Mouse (Mus musculus): ENCODE results near the gene Chrne. TPM values are rescaled to one million over a fixed set of nuclear protein-coding genes. Genes with fewer than 3 reads are reported as not detected.
"Not testable (repeated sequence)": the region's sequence is repeated elsewhere in the genome, so short reads cannot be mapped to it uniquely, and the experiment has no call there.

The Chrne gene
- polyA plus RNA-seq, 1 experiment = 0.16 TPM

GRCm38 (mm10) chr11:70580921-70581320 is 38.1 kb downstream of the Chrne start:
- TF ChIP-seq POLR2A (IDR thresholded peaks at IDR 0.05; ENCODE audit: borderline replicate concordance, extremely low read depth, insufficient read depth, insufficient read length, poor library complexity, severe bottlenecking) = no peak
- no peak for TF ChIP-seq CTCF (IDR thresholded peaks at IDR 0.05; ENCODE audit: borderline replicate concordance, extremely low read depth, insufficient read depth, insufficient read length)
- DNase-seq (ENCODE audit: low read depth) = no peak

GRCm38 (mm10) chr11:70580358-70580720 is 38.7 kb downstream of the Chrne start:
- TF ChIP-seq CTCF (IDR thresholded peaks at IDR 0.05; ENCODE audit: borderline replicate concordance, extremely low read depth, insufficient read depth, insufficient read length) (no peak), POLR2A (IDR thresholded peaks at IDR 0.05; ENCODE audit: borderline replicate concordance, extremely low read depth, insufficient read depth, insufficient read length, poor library complexity, severe bottlenecking) (no peak)
- DNase-seq (ENCODE audit: low read depth) = no peak

GRCm38 (mm10) chr11:70579710-70580357 is 39.2 kb downstream of the Chrne start:
- DNase-seq (ENCODE audit: low read depth) = no peak
- TF ChIP-seq POLR2A (IDR thresholded peaks at IDR 0.05; ENCODE audit: borderline replicate concordance, extremely low read depth, insufficient read depth, insufficient read length, poor library complexity, severe bottlenecking) (no peak), CTCF (IDR thresholded peaks at IDR 0.05; ENCODE audit: borderline replicate concordance, extremely low read depth, insufficient read depth, insufficient read length) (no peak)

- DNase-seq (ENCODE audit: low read depth) = no peak
- TF ChIP-seq CTCF (IDR thresholded peaks at IDR 0.05; ENCODE audit: borderline replicate concordance, extremely low read depth, insufficient read depth, insufficient read length) = no peak
- no peak for TF ChIP-seq POLR2A (IDR thresholded peaks at IDR 0.05; ENCODE audit: borderline replicate concordance, extremely low read depth, insufficient read depth, insufficient read length, poor library complexity, severe bottlenecking)
Observed at GRCm38 (mm10) chr11:70578962-70579361, 40.1 kb downstream of the Chrne start.

GRCm38 (mm10) chr11:70577201-70577600 is 41.8 kb downstream of the Chrne start:
- TF ChIP-seq POLR2A (IDR thresholded peaks at IDR 0.05; ENCODE audit: borderline replicate concordance, extremely low read depth, insufficient read depth, insufficient read length, poor library complexity, severe bottlenecking) (no peak), CTCF (IDR thresholded peaks at IDR 0.05; ENCODE audit: borderline replicate concordance, extremely low read depth, insufficient read depth, insufficient read length) (no peak)
- DNase-seq (ENCODE audit: low read depth) = no peak

GRCm38 (mm10) chr11:70573872-70574271 is 45.1 kb downstream of the Chrne start:
- TF ChIP-seq POLR2A (IDR thresholded peaks at IDR 0.05; ENCODE audit: borderline replicate concordance, extremely low read depth, insufficient read depth, insufficient read length, poor library complexity, severe bottlenecking) (no peak), CTCF (IDR thresholded peaks at IDR 0.05; ENCODE audit: borderline replicate concordance, extremely low read depth, insufficient read depth, insufficient read length) (no peak)
- peak; percentile 67 for DNase-seq (ENCODE audit: low read depth)

GRCm38 (mm10) chr11:70572348-70572902 is 46.6 kb downstream of the Chrne start:
- no peak for DNase-seq (ENCODE audit: low read depth)
- TF ChIP-seq CTCF (IDR thresholded peaks at IDR 0.05; ENCODE audit: borderline replicate concordance, extremely low read depth, insufficient read depth, insufficient read length) (no peak), POLR2A (IDR thresholded peaks at IDR 0.05; ENCODE audit: borderline replicate concordance, extremely low read depth, insufficient read depth, insufficient read length, poor library complexity, severe bottlenecking) (no peak)

GRCm38 (mm10) chr11:70571641-70572040 is 47.4 kb downstream of the Chrne start:
- DNase-seq (ENCODE audit: low read depth) = no peak
- TF ChIP-seq CTCF (IDR thresholded peaks at IDR 0.05; ENCODE audit: borderline replicate concordance, extremely low read depth, insufficient read depth, insufficient read length) = no peak
- no peak for TF ChIP-seq POLR2A (IDR thresholded peaks at IDR 0.05; ENCODE audit: borderline replicate concordance, extremely low read depth, insufficient read depth, insufficient read length, poor library complexity, severe bottlenecking)

GRCm38 (mm10) chr11:70570614-70571013 is 48.4 kb downstream of the Chrne start:
- DNase-seq (ENCODE audit: low read depth) = not testable (repeated sequence)

- TF ChIP-seq CTCF (IDR thresholded peaks at IDR 0.05; ENCODE audit: borderline replicate concordance, extremely low read depth, insufficient read depth, insufficient read length) = no peak
- TF ChIP-seq POLR2A (IDR thresholded peaks at IDR 0.05; ENCODE audit: borderline replicate concordance, extremely low read depth, insufficient read depth, insufficient read length, poor library complexity, severe bottlenecking) = no peak
- DNase-seq (ENCODE audit: low read depth) = no peak
Observed at GRCm38 (mm10) chr11:70566586-70566985, 52.4 kb downstream of the Chrne start.

Other genes with a start within 250 kb of the Chrne start
- gene Pelp1, start 209.2 kb downstream of the Chrne start, polyA plus RNA-seq (2012; rRNA removed) = 31.2 and 34.2 TPM in 2 replicates
- gene Arrb2, start 186.6 kb downstream of the Chrne start, polyA plus RNA-seq (2012; rRNA removed) = 68.7 and 86.1 TPM in 2 replicates
- gene Med11, start 167.3 kb downstream of the Chrne start, polyA plus RNA-seq (2012; rRNA removed) = 28.1 and 31.8 TPM in 2 replicates
- gene Zmynd15, start 159.8 kb downstream of the Chrne start, polyA plus RNA-seq (2012; rRNA removed) = 0.93 and 1.4 TPM in 2 replicates
- gene Cxcl16, start 159.2 kb downstream of the Chrne start, polyA plus RNA-seq (2012; rRNA removed) = 3.1 and 3.5 TPM in 2 replicates
- gene Tm4sf5, start 114.0 kb downstream of the Chrne start, polyA plus RNA-seq (2012; rRNA removed) = 1.6 and 2.3 TPM in 2 replicates
- gene Vmo1, start 104.6 kb downstream of the Chrne start, polyA plus RNA-seq (2012; rRNA removed) = 0.14 and 0.15 TPM in 2 replicates
- gene Gltpd2, start 100.0 kb downstream of the Chrne start, polyA plus RNA-seq (2012; rRNA removed) = 0.09 TPM in 1 of 2 replicates, not detected in the other
- gene Psmb6, start 93.8 kb downstream of the Chrne start, polyA plus RNA-seq (2012; rRNA removed) = 405 and 560 TPM in 2 replicates
- gene Gm40193, start 86.3 kb downstream of the Chrne start, polyA plus RNA-seq (2012; rRNA removed) = not detected in 2 replicates
- 18.9 and 19.9 TPM in 2 replicates for gene Pld2, start 79.2 kb downstream of the Chrne start, polyA plus RNA-seq (2012; rRNA removed)
- gene Mink1, start 56.3 kb downstream of the Chrne start, polyA plus RNA-seq (2012; rRNA removed) = 94.3 and 99.5 TPM in 2 replicates
- gene 4930544D05Rik, start 3.4 kb downstream of the Chrne start, polyA plus RNA-seq (2012; rRNA removed) = not detected in 2 replicates
- 0.06 and 0.30 TPM in 2 replicates for gene Gp1ba, start 19.9 kb upstream of the Chrne start, polyA plus RNA-seq (2012; rRNA removed)
- gene Rnf167, start 28.0 kb upstream of the Chrne start, polyA plus RNA-seq (2012; rRNA removed) = 91.1 and 127 TPM in 2 replicates
- 129 and 149 TPM in 2 replicates for gene Slc25a11, start 28.3 kb upstream of the Chrne start, polyA plus RNA-seq (2012; rRNA removed)
- gene Pfn1, start 35.4 kb upstream of the Chrne start, polyA plus RNA-seq (2012; rRNA removed) = 419 and 479 TPM in 2 replicates
- gene Eno3, start 38.0 kb upstream of the Chrne start, polyA plus RNA-seq (2012; rRNA removed) = 23.0 and 24.1 TPM in 2 replicates
- gene Spag7, start 50.2 kb upstream of the Chrne start, polyA plus RNA-seq (2012; rRNA removed) = 56.3 and 76.0 TPM in 2 replicates
- gene Camta2, start 68.9 kb upstream of the Chrne start, polyA plus RNA-seq (2012; rRNA removed) = 17.7 and 25.2 TPM in 2 replicates
- 0.61 and 0.72 TPM in 2 replicates for gene Inca1, start 80.9 kb upstream of the Chrne start, polyA plus RNA-seq (2012; rRNA removed)
- gene Kif1c, start 81.3 kb upstream of the Chrne start, polyA plus RNA-seq (2012; rRNA removed) = 15.7 and 23.0 TPM in 2 replicates
- gene Zfp3, start 145.0 kb upstream of the Chrne start, polyA plus RNA-seq (2012; rRNA removed) = 5.8 and 7.7 TPM in 2 replicates
- not detected in 2 replicates for gene Scimp, start 193.4 kb upstream of the Chrne start, polyA plus RNA-seq (2012; rRNA removed)
- gene Rabep1, start 225.6 kb upstream of the Chrne start, polyA plus RNA-seq (2012; rRNA removed) = 20.3 and 33.9 TPM in 2 replicates